Mouse (Mus musculus) cerebellum, adult 2 months (tissue): ENCODE data around the gene Arhgap45. TPM values are rescaled to one million over a fixed set of nuclear protein-coding genes. Genes with fewer than 3 reads are reported as not detected.

Experiments used
- DNase-seq, 2 experiments: peaks; one replicate each; pipeline ENCODE4 v3.0.0; 2021
- H3K27ac ChIP-seq: fragments of 200-500 bp; 2 replicates; pipeline ENCODE4 v1.5.1; 2012; ENCODE audit warnings: low read length, control low read depth, inconsistent platforms; ENCODE audit not compliant: insufficient read depth
- H3K27me3 ChIP-seq: fragments of 200-500 bp; 2 replicates; pipeline ENCODE4 v1.6.1; 2012; ENCODE audit warnings: inconsistent platforms, mild to moderate bottlenecking, low read length, moderate library complexity; ENCODE audit not compliant: control insufficient read depth, insufficient read depth
- H3K4me1 ChIP-seq: fragments of 200-500 bp; 2 replicates; pipeline ENCODE4 v1.6.1; 2011; ENCODE audit warnings: low read length; ENCODE audit not compliant: control insufficient read depth, insufficient read depth
- H3K4me3 ChIP-seq: fragments of 200-500 bp; replicated peaks from 2 replicates; pipeline ENCODE3; 2011; ENCODE audit warnings: mild to moderate bottlenecking, low read depth, low read length, control low read depth; ENCODE audit not compliant: insufficient read depth
- CTCF ChIP-seq: fragments of 200-500 bp; IDR thresholded peaks from 2 replicates; pipeline ENCODE4 v1.5.1; 2011; ENCODE audit warnings: low read depth, mild to moderate bottlenecking, control low read depth, low read length, moderate library complexity, borderline replicate concordance; ENCODE audit not compliant: insufficient read depth
- POLR2A ChIP-seq: fragments of 200-500 bp; IDR thresholded peaks from 2 replicates; pipeline ENCODE4 v1.6.1; 2011; ENCODE audit warnings: low read length, control low read depth, borderline replicate concordance; ENCODE audit not compliant: insufficient read depth
- WGBS: fragments of 180-500 bp; shearing (Covaris S2); methylation state at CpG from one replicate; pipeline ENCODE4 v1.1.7; 2018; 5-methylcytosine and 5-hydroxymethylcytosine counted together
- polyA plus RNA-seq: library from polyadenylated mRNA; depleted of rRNA; stranded (reverse); fragments of >200 nt; gene quantifications from 2 replicates; pipeline ENCODE4 v1.2.3, GENCODE M21; 2012

Arhgap45 gene
- polyA plus RNA-seq, 1 experiment = 2.7 TPM

DNA sequence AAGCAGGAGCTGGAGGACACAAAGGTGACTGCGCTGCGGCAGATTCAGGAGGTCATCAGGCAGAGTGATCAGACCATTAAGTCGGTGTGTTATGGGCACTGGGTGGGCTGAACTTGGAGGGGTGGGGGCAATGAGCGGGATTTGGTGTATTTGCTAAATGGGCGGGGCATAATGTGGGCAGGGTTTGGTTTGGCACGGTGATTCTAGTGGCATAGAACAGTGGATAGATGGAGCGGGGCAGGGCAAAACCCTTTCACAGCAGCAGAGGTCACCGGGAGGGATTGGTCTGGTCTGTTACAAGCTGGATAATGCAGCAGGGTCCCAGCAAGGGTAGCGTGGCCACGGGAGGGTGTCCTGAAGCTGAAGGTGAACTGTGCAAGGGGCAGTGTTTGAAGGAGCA is 9.0 kb downstream of the Arhgap45 start:
- 75% methylated on average over 10 of the region's 10 CpGs for WGBS
- no peak for DNase-seq

DNA sequence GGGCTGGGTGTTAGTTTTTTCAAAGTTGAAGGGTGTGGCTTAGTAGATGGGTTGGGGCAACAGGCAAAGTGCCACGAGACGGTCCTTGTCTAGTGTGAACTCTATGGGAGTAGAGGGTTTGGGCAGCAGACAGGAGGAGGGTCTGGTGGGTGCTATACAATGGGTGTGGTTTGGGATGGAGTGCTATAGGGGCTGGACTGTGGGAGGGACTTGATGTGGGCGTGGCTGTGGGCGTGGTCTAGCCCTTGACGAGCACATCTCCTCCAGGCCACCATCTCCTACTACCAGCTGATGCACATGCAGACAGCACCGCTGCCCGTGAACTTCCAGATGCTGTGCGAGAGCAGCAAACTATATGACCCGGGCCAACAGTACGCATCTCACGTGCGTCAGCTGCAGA is 9.4 kb downstream of the Arhgap45 start:
- WGBS = 55% methylated on average over 12 of the region's 12 CpGs
- Histone ChIP-seq H3K27me3 (no peaks in the 10 kb centered on the region), H3K4me3 (no peak overlapping the region), H3K27ac (no peak overlapping the region), H3K4me1 (no peaks in the 10 kb centered on the region)
- TF ChIP-seq POLR2A (no peak), CTCF (no peak)
- no peak for DNase-seq

More for the DNA sequence above, 9.0 kb downstream of the Arhgap45 start:
- Histone ChIP-seq H3K4me3 (no peak overlapping the region), H3K27me3 (no peaks in the 10 kb centered on the region), H3K4me1 (no peaks in the 10 kb centered on the region), H3K27ac (no peak overlapping the region)
- TF ChIP-seq POLR2A (no peak), CTCF (no peak)

DNA sequence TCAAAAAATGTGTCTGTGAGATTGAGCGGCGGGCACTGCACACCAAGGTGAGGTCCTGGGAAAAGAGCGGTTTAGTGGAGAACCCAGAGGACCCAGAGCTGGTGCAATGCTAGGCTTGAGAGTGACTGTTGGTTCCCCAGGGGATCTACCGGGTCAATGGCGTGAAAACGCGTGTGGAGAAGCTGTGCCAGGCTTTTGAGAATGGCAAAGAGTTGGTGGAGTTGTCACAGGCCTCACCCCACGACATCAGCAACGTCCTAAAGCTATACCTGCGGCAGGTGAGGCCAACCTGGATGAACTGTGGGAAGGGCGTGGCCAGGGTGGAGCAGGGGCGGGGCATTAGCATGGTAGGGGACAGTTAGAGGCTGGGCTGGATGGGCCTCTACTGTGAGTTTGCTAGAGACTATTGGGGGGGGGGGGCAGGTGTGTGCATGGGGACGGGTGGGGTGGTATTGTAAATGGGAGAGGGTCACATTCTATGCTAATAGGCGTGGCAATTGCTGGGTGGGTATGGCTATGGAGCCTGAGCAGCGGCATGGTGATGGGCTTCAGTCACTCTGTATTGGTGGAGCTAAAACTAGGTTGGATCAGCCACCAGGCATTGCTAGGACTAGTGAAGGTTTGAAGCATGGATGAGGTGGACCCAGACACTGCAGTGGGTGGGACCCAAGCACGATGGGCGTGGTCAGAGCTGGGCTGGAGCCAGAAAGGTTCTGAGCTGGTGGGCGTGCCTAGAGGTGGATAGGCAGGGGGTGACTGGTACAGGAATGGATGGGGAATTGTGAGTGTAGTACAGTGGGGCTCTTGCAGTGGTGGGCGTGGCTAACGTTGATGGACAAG is 11.4 kb downstream of the Arhgap45 start:
- WGBS = 69% methylated on average over 20 of the region's 20 CpGs
- Histone ChIP-seq H3K4me3 (no peak overlapping the region), H3K27ac (no peak overlapping the region), H3K4me1 (peaks cover 4% of the 10 kb centered on the region; the same call in 1 of the 2 replicates), H3K27me3 (no peaks in the 10 kb centered on the region)
- TF ChIP-seq CTCF (no peak), POLR2A (no peak)
- no peak for DNase-seq

DNA sequence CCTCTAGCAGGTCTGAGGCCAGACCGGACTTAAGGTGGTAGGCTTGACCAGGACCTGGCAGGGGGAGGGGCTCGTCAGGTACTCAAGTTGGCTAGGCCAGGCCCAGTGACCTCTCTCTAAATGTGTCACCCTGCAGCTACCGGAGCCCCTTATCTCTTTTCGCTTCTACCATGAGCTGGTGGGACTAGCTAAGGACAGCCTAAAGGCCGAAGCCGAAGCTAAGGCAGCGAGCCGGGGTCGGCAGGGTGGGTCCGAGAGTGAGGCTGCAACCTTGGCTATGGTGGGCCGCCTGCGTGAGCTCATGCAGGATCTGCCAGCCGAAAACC is 12.0 kb downstream of the Arhgap45 start:
- Histone ChIP-seq H3K27ac (no peak overlapping the region), H3K4me3 (no peak overlapping the region), H3K4me1 (peaks cover 4% of the 10 kb centered on the region), H3K27me3 (no peaks in the 10 kb centered on the region)
- DNase-seq = no peak
- 93% methylated on average over 13 of the region's 13 CpGs for WGBS
- no peak for TF ChIP-seq CTCF
- no peak for TF ChIP-seq POLR2A

DNA sequence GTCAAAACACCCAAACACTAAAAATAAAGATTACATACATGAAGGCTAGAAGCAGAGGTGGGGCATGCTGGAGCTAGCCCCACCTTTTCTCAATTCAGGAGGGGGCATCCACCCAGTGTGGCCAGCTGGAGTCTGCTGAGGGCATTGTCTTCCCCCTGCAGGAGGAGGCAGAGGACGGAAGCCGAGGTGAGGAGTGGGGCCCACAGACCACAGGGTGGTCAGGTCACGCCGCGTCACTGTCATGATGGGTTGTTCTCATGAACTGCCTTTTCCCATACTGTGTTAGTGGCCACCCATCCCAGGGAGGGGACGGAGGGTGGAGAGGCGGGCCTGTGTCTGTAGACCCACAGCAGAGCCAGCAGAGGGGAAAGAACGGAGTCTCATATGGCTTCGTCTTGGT is 13.7 kb downstream of the Arhgap45 start:
- WGBS = 68% methylated on average over 9 of the region's 9 CpGs
- Histone ChIP-seq H3K4me1 (peaks cover 19% of the 10 kb centered on the region), H3K27ac (no peak overlapping the region), H3K4me3 (no peak overlapping the region), H3K27me3 (no peaks in the 10 kb centered on the region)
- no peak for TF ChIP-seq POLR2A
- DNase-seq = no peak

DNA sequence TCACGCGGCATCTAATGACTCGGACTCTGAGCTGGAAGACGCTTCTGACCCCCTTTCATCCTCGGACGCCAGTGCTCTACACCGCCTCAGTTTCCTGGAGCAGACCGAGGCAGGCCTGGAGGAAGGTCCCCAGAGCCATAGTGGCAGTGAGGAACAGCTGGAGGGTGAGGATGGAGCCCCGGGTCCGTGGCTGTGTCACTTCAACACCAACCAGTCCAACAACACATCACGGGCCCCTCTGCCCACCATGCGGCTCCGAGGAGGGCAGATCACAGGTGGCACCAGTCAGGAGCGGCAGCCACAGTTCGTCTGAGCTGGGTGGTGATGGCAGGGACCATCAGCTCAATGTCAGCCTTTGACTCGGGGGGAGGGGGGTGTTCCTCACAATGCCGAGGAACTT is 14.3 kb downstream of the Arhgap45 start:
- no peak for DNase-seq
- Histone ChIP-seq H3K4me3 (no peak overlapping the region), H3K4me1 (peaks cover 23% of the 10 kb centered on the region), H3K27ac (no peak overlapping the region), H3K27me3 (no peaks in the 10 kb centered on the region)
- 77% methylated on average over 17 of the region's 17 CpGs for WGBS
- TF ChIP-seq POLR2A (no peak), CTCF (no peak)

DNA sequence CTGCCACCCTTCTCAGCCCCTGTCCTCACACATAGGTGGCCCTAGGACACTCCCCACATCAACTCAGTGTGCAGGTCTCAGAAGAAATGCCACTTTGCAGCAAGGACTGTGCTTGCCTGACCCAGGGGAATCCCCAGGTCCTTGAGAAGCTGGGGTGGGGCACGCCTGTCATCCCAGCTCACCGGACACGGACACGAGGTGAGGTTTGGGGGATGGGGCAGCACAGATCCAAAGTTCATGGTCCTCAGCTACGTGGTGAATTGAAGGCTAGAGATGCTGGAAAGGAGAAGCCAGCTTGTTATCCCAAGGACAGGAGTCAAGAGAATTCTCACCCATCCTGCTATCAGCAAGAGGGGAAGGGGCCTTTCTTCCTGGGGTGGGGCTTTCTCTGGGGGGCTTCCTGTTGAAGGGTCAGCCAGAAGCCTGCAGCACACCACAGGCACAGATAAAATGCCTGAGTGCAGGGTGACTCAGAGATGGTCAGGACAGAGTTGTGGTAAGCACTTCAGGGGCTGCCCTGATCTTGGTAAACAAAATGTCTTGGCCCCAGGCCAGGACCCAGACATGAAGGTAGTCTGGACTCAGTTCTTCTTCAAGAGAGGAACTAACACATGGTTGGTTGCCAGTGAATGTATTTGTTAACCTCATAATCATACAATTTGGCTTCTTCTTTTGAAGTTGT is 16.5 kb downstream of the Arhgap45 start:
- H3K4me1 ChIP-seq = peaks cover 23% of the 10 kb centered on the region
- TF ChIP-seq POLR2A (no peak), CTCF (no peak)
- no peaks in the 10 kb centered on the region for H3K27me3 ChIP-seq
- no peak overlapping the region for H3K27ac ChIP-seq
- 57% methylated on average over 5 of the region's 5 CpGs for WGBS
- no peak overlapping the region for H3K4me3 ChIP-seq
- DNase-seq = no peak
